Mouse (Mus musculus) heart, embryonic 11.5 days (tissue): ENCODE data around the gene 1700012A03Rik. TPM values are rescaled to one million over a fixed set of nuclear protein-coding genes. Genes with fewer than 3 reads are reported as not detected.

Source experiments
- ATAC-seq: fragments of 200-750 bp; cut with Nextera tagmentation; replicated peaks from 2 replicates; pipeline ENCODE4 v1.8.0; 2017; ENCODE audit warnings: moderate library complexity; ENCODE audit not compliant: insufficient number of reproducible peaks, low FRiP score, low TSS enrichment
- H3K27ac ChIP-seq: fragments of 300-500 bp; sonication (generic); 2 replicates; pipeline ENCODE4 v1.5.1; 2014; ENCODE audit warnings: mild to moderate bottlenecking, low read depth, low read length
- H3K27me3 ChIP-seq: fragments of 300-500 bp; sonication (generic); 2 replicates; pipeline ENCODE4 v1.6.1; 2014; ENCODE audit warnings: mild to moderate bottlenecking, low read length, mixed read lengths; ENCODE audit not compliant: control insufficient read depth, insufficient read depth
- H3K36me3 ChIP-seq: fragments of 300-500 bp; sonication (generic); 2 replicates; pipeline ENCODE4 v1.6.1; 2014; ENCODE audit warnings: mild to moderate bottlenecking, low read length, moderate library complexity, mixed read lengths; ENCODE audit not compliant: control insufficient read depth, insufficient read depth
- H3K4me1 ChIP-seq: fragments of 300-500 bp; sonication (generic); 2 replicates; pipeline ENCODE4 v1.6.1; 2014; ENCODE audit warnings: low read length; ENCODE audit not compliant: control insufficient read depth, insufficient read depth
- H3K4me2 ChIP-seq: fragments of 300-500 bp; sonication (generic); 2 replicates; pipeline ENCODE4 v1.6.1; 2014; ENCODE audit warnings: mild to moderate bottlenecking, moderate library complexity
- H3K4me3 ChIP-seq: fragments of 300-500 bp; sonication (generic); 2 replicates; pipeline ENCODE4 v1.5.1; 2014; ENCODE audit warnings: low read depth, low read length
- H3K9ac ChIP-seq: fragments of 300-500 bp; sonication (generic); 2 replicates; pipeline ENCODE4 v1.6.1; 2014; ENCODE audit warnings: mild to moderate bottlenecking, low read depth, low read length, moderate library complexity
- H3K9me3 ChIP-seq: fragments of 300-500 bp; sonication (generic); replicated peaks from 2 replicates; pipeline ENCODE4 v1.6.1; 2016; ENCODE audit warnings: low read length; ENCODE audit not compliant: control insufficient read depth
- WGBS: fragments of 180-500 bp; shearing (Covaris S2); extraction: QIAGEN DNeasy Blood & Tissue Kit; methylation state at CpG from one replicate; pipeline ENCODE4 v1.1.7; 2014; ENCODE audit not compliant: insufficient replicate concordance; 5-methylcytosine and 5-hydroxymethylcytosine counted together
- polyA plus RNA-seq: library from polyadenylated mRNA; unstranded; fragments of >200 nt; fragmentation: Nextera tagmentation; extraction: Ambion mirVana; gene quantifications from 2 replicates; pipeline ENCODE4 v1.2.1, GENCODE M21; 2014

The 1700012A03Rik gene
- not detected in 2 replicates for polyA plus RNA-seq

GRCm38 (mm10) chr6:32049951-32050345, at the start of gene 1700012A03Rik:
1700012A03Rik (plus strand) TSS chr6:32050246.
- Histone ChIP-seq H3K4me3 (no peak within 1 kb of the TSS), H3K4me1 (no peaks in the 10 kb centered on the region), H3K9ac (no peak within 1 kb of the TSS), H3K27me3 (no peaks in the 10 kb centered on the region), H3K9me3 (no peaks in the 10 kb centered on the region), H3K36me3 (no peaks in the 10 kb centered on the region), H3K27ac (no peak within 1 kb of the TSS), H3K4me2 (no peak within 1 kb of the TSS)
- ATAC-seq, result no peak
- 73% methylated on average over 3 of the region's 3 CpGs for WGBS

DNA sequence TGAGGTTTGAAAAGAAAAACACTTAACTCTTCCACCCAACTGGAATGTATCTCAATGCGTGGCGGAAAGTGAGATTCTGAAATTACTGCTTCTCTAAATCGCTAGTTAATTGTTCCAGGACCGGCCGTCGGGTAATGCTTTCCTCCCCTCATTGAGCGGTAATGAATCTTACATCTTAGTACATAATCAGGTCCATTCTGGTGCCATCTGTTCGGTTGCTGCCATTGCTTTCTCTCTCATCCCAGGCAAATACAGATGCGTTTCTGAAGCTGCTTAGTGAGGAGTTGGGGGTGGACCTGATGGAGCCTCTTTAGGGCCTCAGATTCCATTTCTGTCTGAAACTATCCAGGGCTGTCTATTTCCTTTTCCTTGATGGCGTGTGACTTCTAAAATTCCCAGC, 45.8 kb upstream of the 1700012A03Rik start:
- WGBS, result 84% methylated on average over 10 of the region's 10 CpGs
- no peak for ATAC-seq

GRCm38 (mm10) chr6:32005914-32006313, 44.1 kb upstream of the 1700012A03Rik start:
- no peaks in the 10 kb centered on the region for H3K9me3 ChIP-seq
- ATAC-seq, result no peak
- no peak overlapping the region for H3K27ac ChIP-seq
- no peak overlapping the region for H3K9ac ChIP-seq
- no peaks in the 10 kb centered on the region for H3K4me1 ChIP-seq
- no peak overlapping the region for H3K4me2 ChIP-seq
- WGBS, result 73% methylated on average over 2 of the region's 2 CpGs
- no peaks in the 10 kb centered on the region for H3K27me3 ChIP-seq
- H3K4me3 ChIP-seq, result no peak overlapping the region
- H3K36me3 ChIP-seq, result no peaks in the 10 kb centered on the region

More for the DNA sequence above, 45.8 kb upstream of the 1700012A03Rik start:
- H3K9me3 ChIP-seq, result no peaks in the 10 kb centered on the region
- H3K4me3 ChIP-seq, result no peak overlapping the region
- no peaks in the 10 kb centered on the region for H3K4me1 ChIP-seq
- H3K27me3 ChIP-seq, result no peaks in the 10 kb centered on the region
- no peak overlapping the region for H3K27ac ChIP-seq
- H3K9ac ChIP-seq, result no peak overlapping the region
- no peak overlapping the region for H3K4me2 ChIP-seq
- no peaks in the 10 kb centered on the region for H3K36me3 ChIP-seq

GRCm38 (mm10) chr6:32006382-32006781, 43.7 kb upstream of the 1700012A03Rik start:
- Histone ChIP-seq H3K4me3 (no peak overlapping the region), H3K27me3 (no peaks in the 10 kb centered on the region), H3K9ac (no peak overlapping the region), H3K9me3 (no peaks in the 10 kb centered on the region), H3K36me3 (no peaks in the 10 kb centered on the region), H3K4me1 (no peaks in the 10 kb centered on the region), H3K4me2 (no peak overlapping the region), H3K27ac (no peak overlapping the region)
- no peak for ATAC-seq
- 72% methylated on average over 6 of the region's 6 CpGs for WGBS

- Histone ChIP-seq H3K4me1 (no peaks in the 10 kb centered on the region), H3K9me3 (no peaks in the 10 kb centered on the region), H3K27me3 (no peaks in the 10 kb centered on the region), H3K4me2 (no peak overlapping the region), H3K27ac (no peak overlapping the region), H3K9ac (no peak overlapping the region), H3K4me3 (no peak overlapping the region), H3K36me3 (no peaks in the 10 kb centered on the region)
- ATAC-seq, result no peak
- WGBS, result 85% methylated on average over 3 of the region's 3 CpGs
These were observed 42.7 kb upstream of the 1700012A03Rik start for GRCm38 (mm10) chr6:32007336-32007735.

DNA sequence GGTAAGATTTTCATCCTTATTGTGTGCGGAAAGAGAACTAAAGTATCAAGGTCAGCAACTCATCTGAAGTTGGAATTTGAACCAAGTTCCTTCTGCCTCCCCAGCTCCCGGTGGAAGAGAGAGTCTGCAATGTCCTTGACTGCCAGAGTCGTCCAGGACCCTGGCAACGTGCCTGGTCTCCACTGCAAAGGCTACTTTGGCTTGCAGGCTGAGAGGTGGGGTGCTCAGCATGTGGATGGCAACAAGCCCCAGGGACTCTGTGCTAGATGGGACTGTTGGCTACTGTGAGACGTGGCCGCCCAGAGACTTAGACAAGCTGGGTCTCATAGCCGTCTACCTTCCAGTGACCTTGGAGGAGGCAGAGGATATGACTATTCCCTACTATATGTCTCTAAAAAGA, 33.2 kb upstream of the 1700012A03Rik start:
- no peak overlapping the region for H3K4me3 ChIP-seq
- no peaks in the 10 kb centered on the region for H3K27me3 ChIP-seq
- no peak overlapping the region for H3K27ac ChIP-seq
- no peak overlapping the region for H3K9ac ChIP-seq
- no peaks in the 10 kb centered on the region for H3K36me3 ChIP-seq
- no peak for ATAC-seq
- 65% methylated on average over 7 of the region's 7 CpGs for WGBS
- no peaks in the 10 kb centered on the region for H3K9me3 ChIP-seq
- H3K4me1 ChIP-seq, result no peaks in the 10 kb centered on the region; the same call in 1 of the 2 replicates
- no peak overlapping the region for H3K4me2 ChIP-seq

DNA sequence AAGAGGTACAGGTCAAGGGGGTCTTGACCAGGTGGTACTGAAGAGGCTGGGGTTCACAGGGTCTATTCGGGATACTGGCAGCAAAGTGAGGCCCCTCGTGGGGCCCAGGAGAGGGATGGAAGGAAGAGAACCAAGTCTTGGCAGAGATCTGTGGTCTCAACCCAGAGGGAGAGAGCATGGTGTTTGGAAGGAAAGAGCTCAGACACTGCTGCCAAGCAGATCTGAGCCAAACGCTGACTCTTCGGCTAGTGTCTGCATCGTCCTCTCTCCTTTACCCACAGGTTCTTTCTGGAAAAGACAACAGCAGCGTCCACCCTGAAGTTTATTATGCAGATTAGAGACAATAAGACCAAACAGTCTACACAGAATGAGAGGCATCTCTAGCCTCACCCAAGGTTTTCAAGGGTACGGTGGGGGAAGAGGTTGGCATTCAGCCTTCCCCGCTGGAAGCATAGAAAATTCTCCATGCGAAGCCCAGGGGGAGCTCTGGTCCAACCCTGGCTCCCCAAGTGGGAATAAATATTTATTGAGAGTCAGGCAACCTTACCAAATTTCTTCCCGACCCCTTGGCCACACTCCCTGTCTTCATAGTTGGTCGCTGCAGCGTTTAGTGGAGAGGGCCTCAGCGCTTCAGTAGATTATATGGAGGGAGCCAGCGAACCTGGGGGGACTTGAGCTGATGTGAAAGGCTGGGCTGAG, 32.5 kb upstream of the 1700012A03Rik start:
- 78% methylated on average over 14 of the region's 14 CpGs for WGBS
- H3K4me3 ChIP-seq, result no peak overlapping the region
- no peak overlapping the region for H3K27ac ChIP-seq
- no peaks in the 10 kb centered on the region for H3K9me3 ChIP-seq
- ATAC-seq, result no peak
- no peak overlapping the region for H3K9ac ChIP-seq
- H3K4me2 ChIP-seq, result no peak overlapping the region
- no peaks in the 10 kb centered on the region for H3K36me3 ChIP-seq
- no peaks in the 10 kb centered on the region; the same call in 1 of the 2 replicates for H3K4me1 ChIP-seq
- no peaks in the 10 kb centered on the region for H3K27me3 ChIP-seq

- H3K4me1 ChIP-seq, result no peaks in the 10 kb centered on the region; the same call in 1 of the 2 replicates
- H3K9ac ChIP-seq, result no peak overlapping the region
- no peak for ATAC-seq
- no peaks in the 10 kb centered on the region for H3K9me3 ChIP-seq
- H3K27ac ChIP-seq, result no peak overlapping the region
- no peaks in the 10 kb centered on the region for H3K27me3 ChIP-seq
- no peak overlapping the region for H3K4me3 ChIP-seq
- no peak overlapping the region for H3K4me2 ChIP-seq
- no peaks in the 10 kb centered on the region for H3K36me3 ChIP-seq
- 67% methylated on average over 5 of the region's 5 CpGs for WGBS
These were observed 32.0 kb upstream of the 1700012A03Rik start for GRCm38 (mm10) chr6:32018105-32018446.
